Mouse (Mus musculus) testis, adult 10 weeks (tissue): Measurements from ENCODE around the gene Nat8f6. TPM values are rescaled to one million over a fixed set of nuclear protein-coding genes. Genes with fewer than 3 reads are reported as not detected.

Source experiments
- polyA plus RNA-seq: library from polyadenylated mRNA; stranded (reverse); fragments of 350-450 nt; fragmentation: Illumina TruSeq; extraction: RNeasy Lipid Tissue Mini Kit (QIAGEN cat#74804); gene quantifications from one replicate; pipeline ENCODE4 v1.2.3, GENCODE M21; 2014; ENCODE audit warnings: low read depth, low replicate concordance

Nat8f6 gene
- polyA plus RNA-seq: 0.17 TPM

DNA sequence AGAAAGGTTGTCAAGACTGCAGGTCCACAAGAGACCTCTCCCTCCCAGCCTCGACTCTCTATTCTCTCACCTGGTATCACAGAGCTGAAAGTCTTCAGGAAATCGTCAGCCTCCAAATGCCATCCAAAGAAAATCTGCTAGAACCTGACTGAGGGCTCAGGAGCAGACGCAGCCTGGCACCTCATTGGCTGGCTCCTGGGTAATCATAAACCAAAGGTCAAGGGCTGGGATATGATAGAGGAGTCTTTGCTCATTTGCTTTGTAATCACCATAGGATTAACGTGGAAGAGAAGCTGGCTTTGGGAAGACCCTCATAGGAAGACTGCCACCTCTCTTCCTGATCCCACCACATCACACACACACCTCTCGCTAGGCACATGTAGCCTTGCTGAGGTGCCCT is at the start of gene Nat8f6, which contains the start of gene Nat8f5:
Gene Nat8f6, minus strand, starts transcription at position 118 of the 400 bp plus-strand sequence.
Gene Nat8f5, minus strand, starts transcription at position 136 of the 400 bp plus-strand sequence.

DNA sequence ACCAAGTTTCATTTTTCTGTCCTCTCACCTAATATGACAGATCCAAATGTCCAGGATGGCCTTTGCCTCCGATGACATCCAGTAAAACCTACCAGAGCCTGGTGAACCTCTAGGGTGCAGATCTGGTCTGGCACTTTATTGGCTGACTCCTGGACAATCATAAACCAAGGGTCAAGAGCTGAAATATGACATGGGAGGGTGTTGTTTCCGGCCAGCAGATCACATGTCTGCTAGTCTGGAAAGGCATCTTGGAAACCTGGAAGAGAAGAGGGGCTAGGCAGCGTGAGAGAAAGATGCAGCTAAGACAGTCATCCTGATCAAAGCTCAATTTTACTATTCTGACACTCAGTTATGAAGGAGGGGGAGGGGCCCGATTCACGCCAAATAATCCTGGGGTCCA is 48.3 kb upstream of the Nat8f6 start, which contains the start of gene Nat8f2:
Gene Nat8f2, minus strand, starts transcription at position 153 of the 400 bp plus-strand sequence.

DNA sequence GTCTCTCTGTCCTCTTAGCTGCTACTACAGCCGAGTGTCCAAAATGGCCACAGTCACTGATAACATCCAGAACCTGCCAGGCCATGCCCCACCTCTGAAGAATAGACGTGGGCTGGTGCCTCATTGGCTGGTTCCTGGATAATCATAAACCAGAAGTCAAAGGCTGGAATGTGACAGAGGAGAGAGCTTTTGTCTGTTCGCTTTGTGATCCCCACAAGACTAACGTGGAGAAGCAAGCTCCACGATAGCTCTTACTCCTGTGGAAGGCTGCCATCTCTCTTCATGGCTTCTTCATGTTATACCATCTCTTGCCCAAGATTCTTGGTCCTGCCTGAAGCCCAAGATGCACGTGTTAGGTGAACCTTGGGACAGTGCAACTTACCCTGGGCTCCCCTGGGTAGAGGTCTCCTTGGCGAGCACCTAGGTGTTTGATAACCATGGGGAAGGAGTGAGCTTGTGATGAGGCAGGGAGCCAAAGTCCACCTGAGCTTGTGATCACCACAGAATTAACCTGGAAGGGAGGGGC is 11.1 kb upstream of the Nat8f6 start, which contains the start of gene Nat8:
Gene Nat8, minus strand, starts transcription at position 287 of the 526 bp plus-strand sequence.

GRCm38 (mm10) chr6:85765532-85765931 is 55.2 kb downstream of the Nat8f6 start, which contains the start of gene Nat8f3:
Gene Nat8f3 (minus strand): TSS chr6:85765754.

Other genes starting within 250 kb of the Nat8f6 start
- 117 TPM for gene Alms1, start 233.4 kb downstream of the Nat8f6 start, polyA plus RNA-seq
- not detected for gene Nat8f7, start 107.7 kb downstream of the Nat8f6 start, polyA plus RNA-seq
- gene Nat8f3, start 55.2 kb downstream of the Nat8f6 start, polyA plus RNA-seq: not detected
- 3.1 TPM for gene Nat8f5, start within 50 bp of the Nat8f6 start, polyA plus RNA-seq
- 1.7 TPM for gene Nat8, start 11.1 kb upstream of the Nat8f6 start, polyA plus RNA-seq
- 0.52 TPM for gene Nat8f2, start 48.2 kb upstream of the Nat8f6 start, polyA plus RNA-seq
- 42.3 TPM for gene Nat8f4, start 83.9 kb upstream of the Nat8f6 start, polyA plus RNA-seq
- gene Tprkb, start 90.9 kb upstream of the Nat8f6 start, polyA plus RNA-seq: 27.9 TPM
- gene Nat8f1, start 94.7 kb upstream of the Nat8f6 start, polyA plus RNA-seq: 1.4 TPM
- 87.9 TPM for gene Dusp11, start 140.7 kb upstream of the Nat8f6 start, polyA plus RNA-seq
- 1.4 TPM for gene Figla, start 195.2 kb upstream of the Nat8f6 start, polyA plus RNA-seq
- gene Add2, start 207.7 kb upstream of the Nat8f6 start, polyA plus RNA-seq: 0.38 TPM